Mouse (Mus musculus) lung, postnatal 0 days (tissue): ENCODE data around the gene Cryab. TPM values are rescaled to one million over a fixed set of nuclear protein-coding genes. Genes with fewer than 3 reads are reported as not detected.

Experiments
- ATAC-seq: fragments of 200-750 bp; cut with Nextera tagmentation; 2 replicates; pipeline ENCODE4 v1.8.0; 2017; ENCODE audit warnings: moderate library complexity
- DNase-seq: peaks from one replicate; pipeline ENCODE4 v3.0.0-alpha.2; 2016; ENCODE audit warnings: low spot score
- H3K27ac ChIP-seq: fragments of 300-500 bp; sonication (generic); 2 replicates; pipeline ENCODE4 v1.5.1; 2014; ENCODE audit warnings: antibody characterized with exemption, mild to moderate bottlenecking, low read length, mixed read lengths
- H3K27me3 ChIP-seq: fragments of 300-500 bp; sonication (generic); replicated peaks from 2 replicates; pipeline ENCODE4 v1.6.1; 2014; ENCODE audit warnings: low read length, mixed read lengths; ENCODE audit not compliant: insufficient read depth
- H3K36me3 ChIP-seq: fragments of 300-500 bp; sonication (generic); 2 replicates; pipeline ENCODE4 v1.6.1; 2014; ENCODE audit warnings: low read length, mixed read lengths; ENCODE audit not compliant: insufficient read depth
- H3K4me1 ChIP-seq: fragments of 300-500 bp; sonication (generic); 2 replicates; pipeline ENCODE4 v1.6.1; 2014; ENCODE audit warnings: antibody characterized with exemption, low read depth, low read length, mixed read lengths; ENCODE audit not compliant: insufficient read depth
- H3K4me2 ChIP-seq: fragments of 300-500 bp; sonication (generic); replicated peaks from 2 replicates; pipeline ENCODE4 v1.6.1; 2014; ENCODE audit warnings: low read depth, mild to moderate bottlenecking, low read length, moderate library complexity, mixed read lengths
- H3K4me3 ChIP-seq: fragments of 300-500 bp; sonication (generic); 2 replicates; pipeline ENCODE4 v1.5.1; 2014; ENCODE audit warnings: low read depth, low read length
- H3K9ac ChIP-seq: fragments of 300-500 bp; sonication (generic); replicated peaks from 2 replicates; pipeline ENCODE4 v1.6.1; 2014; ENCODE audit warnings: low read depth, mild to moderate bottlenecking
- H3K9me3 ChIP-seq: fragments of 300-500 bp; sonication (generic); 2 replicates; pipeline ENCODE4 v1.6.1; 2016; ENCODE audit warnings: low read length, mixed read lengths
- CTCF ChIP-seq: IDR thresholded peaks from 2 replicates; pipeline ENCODE4 v1.5.1; 2016; ENCODE audit warnings: antibody characterized with exemption, mild to moderate bottlenecking
- EP300 ChIP-seq: IDR thresholded peaks from 2 replicates; pipeline ENCODE4 v1.6.1; 2016; ENCODE audit warnings: antibody characterized with exemption, mild to moderate bottlenecking, control low read depth
- WGBS: fragments of 180-500 bp; shearing (Covaris S2); extraction: QIAGEN DNeasy Blood & Tissue Kit; methylation state at CpG from one replicate; pipeline ENCODE4 v1.1.7; 2014; 5-methylcytosine and 5-hydroxymethylcytosine counted together
- polyA plus RNA-seq: library from polyadenylated mRNA; unstranded; fragments of >200 nt; fragmentation: Nextera tagmentation; extraction: Ambion mirVana; gene quantifications from 2 replicates; pipeline ENCODE4 v1.2.1, GENCODE M21; 2015

Gene Cryab
- polyA plus RNA-seq, 1 experiment from 2014 or later = 442 TPM

GRCm38 (mm10) chr9:50775662-50776126, 24.6 kb downstream of the Cryab start:
- TF ChIP-seq CTCF = no peak
- TF ChIP-seq EP300 = no peak
- DNase-seq (no peak), ATAC-seq (peak; percentile 34)
- Histone ChIP-seq H3K4me1 (peaks cover 4% of the 10 kb centered on the region; the same call in 1 of the 2 replicates), H3K4me3 (peak overlapping the region; percentile 98), H3K27ac (no peak overlapping the region), H3K27me3 (no peaks in the 10 kb centered on the region), H3K36me3 (peaks cover 8% of the 10 kb centered on the region; the same call in 1 of the 2 replicates), H3K4me2 (peak overlapping the region; percentile 98), H3K9ac (peak overlapping the region; percentile 88), H3K9me3 (no peaks in the 10 kb centered on the region)
- under 1% methylated on average over 28 of the region's 30 CpGs for WGBS

- Histone ChIP-seq H3K9me3 (no peaks in the 10 kb centered on the region), H3K36me3 (0 out of 2 replicates have a peak, but pooled peaks cover 8% of the 10 kb centered on the region), H3K4me2 (peak overlapping the region; percentile 98), H3K4me1 (peaks cover 4% of the 10 kb centered on the region; the same call in 1 of the 2 replicates), H3K4me3 (peak overlapping the region; percentile 98; the same call in 1 of the 2 replicates), H3K9ac (peak overlapping the region; percentile 88), H3K27ac (no peak overlapping the region), H3K27me3 (no peaks in the 10 kb centered on the region)
- DNase-seq = no peak
- TF ChIP-seq CTCF = no peak
- TF ChIP-seq EP300 = no peak
- ATAC-seq = no peak
- WGBS = 42% methylated on average over 11 of the region's 11 CpGs
These were observed 25.1 kb downstream of the Cryab start for GRCm38 (mm10) chr9:50776162-50776760.

- 72% methylated on average over 2 of the region's 2 CpGs for WGBS
- H3K4me3 ChIP-seq = no peak overlapping the region
- no peak overlapping the region for H3K27ac ChIP-seq
- H3K4me1 ChIP-seq = no peaks in the 10 kb centered on the region
- ATAC-seq (no peak), DNase-seq (no peak)
- peaks cover 26% of the 10 kb centered on the region for H3K36me3 ChIP-seq
- no peaks in the 10 kb centered on the region for H3K27me3 ChIP-seq
- H3K4me2 ChIP-seq = no peak overlapping the region
- no peaks in the 10 kb centered on the region for H3K9me3 ChIP-seq
- no peak for TF ChIP-seq EP300
- peak; percentile 64 for TF ChIP-seq CTCF
- H3K9ac ChIP-seq = no peak overlapping the region
These were observed 31.0 kb downstream of the Cryab start for GRCm38 (mm10) chr9:50782155-50782554.

- 84% methylated on average over 3 of the region's 3 CpGs for WGBS
- no peak overlapping the region for H3K9ac ChIP-seq
- DNase-seq (no peak), ATAC-seq (no peak)
- no peak overlapping the region for H3K4me3 ChIP-seq
- H3K36me3 ChIP-seq = peaks cover 3% of the 10 kb centered on the region; the same call in 1 of the 2 replicates
- H3K4me1 ChIP-seq = no peaks in the 10 kb centered on the region
- no peak overlapping the region for H3K27ac ChIP-seq
- no peak overlapping the region for H3K4me2 ChIP-seq
- TF ChIP-seq EP300 (no peak), CTCF (no peak)
- H3K27me3 ChIP-seq = no peaks in the 10 kb centered on the region
- no peaks in the 10 kb centered on the region for H3K9me3 ChIP-seq
These were observed 44.1 kb downstream of the Cryab start for GRCm38 (mm10) chr9:50795266-50795665.

- Histone ChIP-seq H3K9me3 (no peaks in the 10 kb centered on the region), H3K36me3 (peaks cover 3% of the 10 kb centered on the region; the same call in 1 of the 2 replicates), H3K4me3 (no peak overlapping the region), H3K4me2 (no peak overlapping the region), H3K9ac (no peak overlapping the region), H3K27me3 (no peaks in the 10 kb centered on the region), H3K4me1 (no peaks in the 10 kb centered on the region), H3K27ac (no peak overlapping the region)
- 89% methylated on average over 6 of the region's 8 CpGs for WGBS
- TF ChIP-seq EP300 (no peak), CTCF (no peak)
- ATAC-seq (no peak), DNase-seq (no peak)
These were observed 45.7 kb downstream of the Cryab start for GRCm38 (mm10) chr9:50796776-50797175.

- Histone ChIP-seq H3K36me3 (peaks cover 3% of the 10 kb centered on the region), H3K4me3 (no peak overlapping the region), H3K27me3 (no peaks in the 10 kb centered on the region), H3K4me2 (no peak overlapping the region), H3K9me3 (no peaks in the 10 kb centered on the region), H3K9ac (no peak overlapping the region), H3K27ac (no peak overlapping the region; the same call in 1 of the 2 replicates), H3K4me1 (no peaks in the 10 kb centered on the region)
- TF ChIP-seq EP300 = no peak
- no peak for TF ChIP-seq CTCF
- no peak for DNase-seq
- 88% methylated on average over 7 of the region's 7 CpGs for WGBS
- ATAC-seq = no peak
These were observed 46.5 kb downstream of the Cryab start for GRCm38 (mm10) chr9:50797641-50798040.
